Mouse (Mus musculus) forebrain, embryonic 14.5 days (tissue): ENCODE measurements around the gene Gm21188. TPM values are rescaled to one million over a fixed set of nuclear protein-coding genes. Genes with fewer than 3 reads are reported as not detected.

ENCODE experiments used
- polyA plus RNA-seq: library from polyadenylated mRNA; unstranded; fragments of >200 nt; fragmentation: Nextera tagmentation; extraction: Ambion mirVana; gene quantifications from 2 replicates; pipeline ENCODE4 v1.2.1, GENCODE M21; 2014

Gene Gm21188
- polyA plus RNA-seq, 1 experiment from 2014 or later = not detected

Other genes with a start within 250 kb of the Gm21188 start
- not detected in 2 replicates for gene AF067063, start 222.0 kb downstream of the Gm21188 start, polyA plus RNA-seq
- not detected in 2 replicates for gene D13Ertd608e, start 216.2 kb downstream of the Gm21188 start, polyA plus RNA-seq
- gene Tcstv1, start 157.4 kb downstream of the Gm21188 start, polyA plus RNA-seq = not detected in 2 replicates
- gene Gm21761, start 122.9 kb downstream of the Gm21188 start, polyA plus RNA-seq = not detected in 2 replicates
- gene B020031M17Rik, start 101.4 kb downstream of the Gm21188 start, polyA plus RNA-seq = not detected in 2 replicates
- gene Gm36079, start 25.2 kb downstream of the Gm21188 start, polyA plus RNA-seq = not detected in 2 replicates
- not detected in 2 replicates for gene Gm20767, start 88.1 kb upstream of the Gm21188 start, polyA plus RNA-seq
- gene Gm21818, start 120.2 kb upstream of the Gm21188 start, polyA plus RNA-seq = not detected in 2 replicates
- not detected in 2 replicates for gene Gm21762, start 163.8 kb upstream of the Gm21188 start, polyA plus RNA-seq
- not detected in 2 replicates for gene Gm21731, start 186.9 kb upstream of the Gm21188 start, polyA plus RNA-seq
- not detected in 2 replicates for gene AF067061, start 210.9 kb upstream of the Gm21188 start, polyA plus RNA-seq
- 0.23 and 0.33 TPM in 2 replicates for gene BC147527, start 248.2 kb upstream of the Gm21188 start, polyA plus RNA-seq